Mouse (Mus musculus) colon, adult 2 months (tissue): ENCODE results near the gene Rab40c. TPM values are rescaled to one million over a fixed set of nuclear protein-coding genes. Genes with fewer than 3 reads are reported as not detected.

Experiments used
- polyA plus RNA-seq: library from polyadenylated mRNA; depleted of rRNA; stranded (reverse); fragments of >200 nt; gene quantifications from 2 replicates; pipeline ENCODE4 v1.2.3, GENCODE M21; 2012; rRNA removed

The Rab40c gene
- polyA plus RNA-seq: 53.2 and 56.8 TPM in 2 replicates

DNA sequence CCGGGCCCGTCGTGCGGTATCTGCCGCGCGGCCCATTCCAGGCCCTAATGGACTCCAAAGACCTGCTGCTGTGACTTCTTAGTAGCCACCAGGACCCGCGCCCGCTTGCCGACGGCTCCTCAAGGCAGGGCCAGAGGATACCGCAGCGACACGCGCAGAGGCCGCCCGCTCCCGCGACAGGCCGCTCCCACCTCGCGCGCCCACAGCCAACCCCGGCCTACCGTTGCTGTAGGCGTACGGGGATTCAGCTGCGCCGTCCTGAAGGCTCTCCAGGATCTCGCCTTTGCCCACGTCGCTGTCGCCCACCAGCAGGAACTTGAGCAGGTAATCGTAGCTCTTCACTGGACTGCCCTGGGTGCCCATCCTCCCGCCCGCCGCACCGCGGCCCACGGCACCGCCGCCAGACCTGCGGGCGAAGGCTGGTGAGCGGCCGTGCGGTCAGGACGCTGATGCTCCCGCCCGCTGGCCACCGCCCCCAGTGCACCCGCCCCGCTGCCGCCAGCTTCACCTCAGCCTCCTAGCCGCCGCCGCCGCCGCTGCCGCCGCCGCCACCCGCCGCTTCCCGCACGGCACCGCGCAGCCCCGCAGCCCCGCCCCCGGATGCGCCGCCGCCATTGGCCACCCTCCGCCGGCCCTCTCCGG, at the start of gene Rab40c:
TSS of gene Rab40c (minus strand) at position 584 of the 642 bp plus-strand sequence.

DNA sequence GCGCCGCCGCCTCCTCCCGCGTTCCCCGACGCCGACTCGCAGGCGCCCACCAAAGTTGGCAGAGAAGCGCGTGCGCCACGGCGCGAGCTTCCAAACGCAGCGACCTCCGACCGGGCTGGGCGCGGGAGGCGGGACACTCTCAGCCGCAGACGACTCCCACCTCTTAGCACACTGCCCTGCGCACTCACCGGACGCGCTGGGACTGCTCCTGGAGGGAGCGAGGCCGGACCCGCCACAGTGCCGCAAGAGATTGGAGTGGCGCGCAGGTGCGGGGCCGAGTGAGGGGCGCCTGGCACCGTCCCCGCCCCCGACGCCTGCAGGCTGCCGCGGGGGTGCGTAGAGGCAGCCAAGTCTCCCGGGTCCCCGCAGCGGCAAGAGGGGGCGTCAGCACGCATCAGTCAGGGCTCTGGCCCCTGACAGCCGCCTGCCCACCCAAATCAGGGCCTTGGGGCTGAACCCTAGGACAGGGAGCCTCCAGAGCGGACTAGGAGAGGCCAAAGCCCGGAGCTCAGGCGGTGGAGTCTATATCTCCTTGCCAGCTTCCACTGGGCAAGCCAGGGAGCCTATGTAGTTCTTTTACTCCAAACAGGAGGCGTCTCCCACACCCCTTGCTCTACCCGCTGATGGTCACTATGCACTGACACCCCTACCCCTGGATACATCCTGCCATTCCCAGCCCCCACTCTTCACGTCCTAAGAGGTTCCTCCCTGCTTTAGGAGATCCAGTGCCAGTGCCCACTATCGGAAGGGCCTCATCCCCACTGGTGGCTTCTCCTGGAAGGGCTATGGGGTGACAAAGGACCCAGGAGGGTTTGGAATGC, 32.5 kb upstream of the Rab40c start, which contains the start of gene A930017K11Rik:
TSS of gene A930017K11Rik (minus strand) at position 763 of the 821 bp plus-strand sequence.

DNA sequence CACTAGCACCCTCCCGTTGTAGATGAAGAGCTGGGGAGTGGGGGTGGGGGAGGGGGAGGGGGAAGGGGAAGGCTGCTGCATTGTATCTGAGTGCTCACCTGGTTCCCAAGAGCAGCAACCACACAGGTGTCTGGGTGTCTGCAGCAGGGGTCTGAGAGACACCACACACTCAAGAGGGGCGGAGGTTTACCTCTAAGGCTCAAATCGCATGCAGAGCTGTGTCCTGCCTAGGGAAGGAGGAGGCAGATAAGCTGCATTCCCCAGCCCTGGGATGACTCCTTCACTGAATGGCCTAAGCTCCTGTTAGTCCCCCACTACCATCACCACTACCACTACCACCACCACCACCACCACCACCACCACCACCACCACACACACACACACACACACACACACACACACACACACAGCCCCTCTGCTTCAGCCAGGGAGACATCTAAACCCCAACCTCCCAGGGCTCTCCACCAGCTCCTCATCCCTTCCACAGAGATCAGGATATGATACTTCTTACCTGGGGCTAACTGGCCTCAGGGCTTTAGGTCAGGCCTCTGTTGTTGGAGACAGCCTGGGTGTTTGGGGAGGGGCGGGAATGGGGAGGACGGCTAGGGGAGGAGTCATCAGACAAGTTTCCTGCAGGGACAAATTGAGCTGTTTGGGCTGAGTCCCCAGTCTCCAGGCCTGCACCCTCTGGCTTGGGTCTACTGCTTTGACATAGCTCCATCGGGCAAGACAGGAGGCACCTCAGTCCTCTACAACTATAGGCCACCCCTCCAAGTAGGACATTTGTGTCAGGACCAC, 25.0 kb upstream of the Rab40c start, which contains the start of the genes Pigq and Nhlrc4:
TSS of gene Pigq (minus strand) at position 571 of the 798 bp plus-strand sequence.
TSS of gene Nhlrc4 (minus strand) at position 596 of the 798 bp plus-strand sequence.

DNA sequence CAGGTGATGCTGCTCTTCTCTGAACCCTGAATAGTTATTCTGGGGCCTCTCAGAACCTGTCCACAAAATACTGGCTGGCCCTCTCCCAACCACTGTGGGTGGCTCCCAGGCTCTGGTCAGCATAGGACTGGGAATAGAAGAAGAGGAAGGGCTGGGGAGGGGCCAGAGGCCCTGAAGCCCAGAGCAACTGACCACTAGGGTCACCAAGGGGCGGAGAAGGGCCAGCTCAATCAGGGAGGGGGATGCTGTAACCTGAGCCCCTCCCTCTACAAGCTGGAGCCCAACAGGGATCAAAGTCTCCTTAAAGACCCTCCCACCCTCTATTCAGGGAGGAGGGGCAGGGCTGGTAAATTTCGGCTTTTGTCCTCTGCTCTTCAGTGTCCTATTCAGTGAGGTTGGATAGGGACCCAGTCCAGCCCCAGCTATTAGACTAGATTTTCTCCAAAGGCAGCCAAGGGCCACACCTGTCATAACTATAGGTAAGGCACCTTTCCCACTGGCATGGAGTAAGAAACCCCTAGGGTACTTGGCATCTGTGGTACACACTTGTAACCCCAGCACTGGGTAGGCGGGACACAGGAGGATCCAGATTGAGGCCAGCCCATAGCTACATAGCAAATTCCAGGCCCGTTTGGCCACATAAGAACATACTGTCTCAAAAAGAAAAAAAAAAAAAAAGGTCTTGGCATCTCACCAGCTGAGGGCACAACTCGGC, 39.2 kb downstream of the Rab40c start, which contains the start of gene Wfikkn1:
TSS of gene Wfikkn1 (minus strand) at position 663 of the 715 bp plus-strand sequence.

DNA sequence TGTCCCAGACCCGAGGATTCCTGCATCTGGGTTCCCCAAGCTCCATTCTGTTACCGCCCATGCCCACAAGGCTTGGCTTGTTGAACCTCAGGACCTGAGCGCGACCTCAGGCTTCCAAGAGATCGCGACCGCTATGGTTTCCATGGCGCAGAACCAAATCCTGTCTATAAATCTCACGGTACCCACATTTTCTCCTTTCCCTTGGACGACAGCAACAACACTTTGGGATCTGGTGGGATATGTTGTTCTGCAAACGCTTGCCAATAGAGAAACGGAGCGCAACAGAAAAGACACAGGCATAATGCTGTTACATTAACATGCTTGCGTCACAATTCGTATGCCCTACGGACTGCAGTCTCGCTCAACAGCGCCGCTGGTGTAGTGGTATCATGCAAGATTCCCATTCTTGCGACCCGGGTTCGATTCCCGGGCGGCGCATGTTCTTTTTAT, 44.8 kb downstream of the Rab40c start, which contains the start of gene Mettl26:
TSS of gene Mettl26 (plus strand) at position 354 of the 450 bp plus-strand sequence.

DNA sequence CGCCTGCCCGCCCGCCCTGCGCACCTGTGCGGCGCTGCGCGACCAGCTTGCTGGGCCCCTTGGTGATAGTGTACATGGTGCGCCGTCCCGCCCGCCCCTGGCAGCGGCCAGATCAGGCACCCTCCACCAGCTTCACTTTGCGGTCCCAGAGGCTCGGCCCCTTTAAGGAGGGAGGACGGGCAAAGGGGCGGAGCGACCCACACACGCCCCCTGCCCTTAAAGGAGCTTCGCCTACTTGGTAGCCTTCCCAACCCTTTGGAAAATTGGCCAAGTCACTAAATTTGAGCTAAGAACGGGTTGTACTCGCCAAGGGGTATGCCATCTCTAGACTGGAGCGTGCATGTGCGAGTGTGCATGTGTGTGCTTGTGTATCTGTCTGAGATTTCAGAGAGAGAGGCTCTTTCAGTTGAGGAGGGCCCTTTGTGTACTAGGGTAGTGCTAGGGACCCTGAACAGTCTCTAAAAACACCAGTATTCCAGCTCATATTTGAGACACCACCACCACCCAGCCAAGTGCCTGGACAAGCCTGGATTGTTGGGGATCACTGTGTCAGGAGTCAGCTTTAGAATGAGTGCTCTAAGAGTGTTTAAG, 50.8 kb downstream of the Rab40c start, which contains the start of gene Mcrip2:
TSS of gene Mcrip2 (minus strand) at position 164 of the 591 bp plus-strand sequence.

DNA sequence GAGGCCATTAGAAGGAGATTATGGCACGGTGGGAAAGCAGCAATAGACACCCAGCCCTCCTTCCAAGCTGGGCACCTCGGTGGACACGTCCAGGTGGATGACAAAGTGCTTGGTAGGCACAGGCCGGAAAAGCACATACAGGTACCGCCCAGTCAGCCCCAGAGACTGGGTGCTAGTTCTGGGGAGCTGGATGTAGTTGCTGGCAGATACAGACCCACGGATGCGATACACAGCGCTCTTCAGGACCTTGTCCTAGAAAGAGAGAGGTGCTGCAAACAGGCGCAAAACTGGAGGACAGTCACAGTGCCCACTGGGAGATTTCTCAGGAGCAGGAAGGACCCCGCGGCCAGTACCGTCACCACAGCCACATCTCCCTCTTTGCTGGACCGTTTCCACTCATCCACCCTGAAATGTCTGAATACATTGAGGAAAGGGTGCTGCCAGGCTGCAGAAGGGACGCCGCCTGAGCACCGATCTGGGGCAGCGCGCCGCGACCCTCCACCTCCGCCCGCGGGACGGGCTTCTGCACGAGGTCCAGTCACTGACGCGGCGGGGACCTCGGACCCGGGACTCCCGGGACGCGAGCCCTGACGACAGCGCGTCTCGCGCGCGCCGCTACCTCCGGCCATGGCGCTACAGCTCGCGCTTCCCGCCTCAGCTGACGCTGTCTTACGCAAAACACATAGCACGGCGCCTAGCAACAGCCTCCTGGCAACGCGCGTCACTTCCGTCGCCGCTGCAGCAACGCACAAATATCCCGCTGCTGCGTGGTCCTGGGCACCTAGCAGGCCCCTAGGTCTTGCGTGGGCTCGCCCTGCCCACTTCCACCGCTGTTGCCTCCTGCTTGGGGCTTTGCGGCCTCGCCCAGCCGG, 58.5 kb downstream of the Rab40c start, which contains the start of gene Wdr90:
TSS of gene Wdr90 (minus strand) at position 670 of the 872 bp plus-strand sequence.

DNA sequence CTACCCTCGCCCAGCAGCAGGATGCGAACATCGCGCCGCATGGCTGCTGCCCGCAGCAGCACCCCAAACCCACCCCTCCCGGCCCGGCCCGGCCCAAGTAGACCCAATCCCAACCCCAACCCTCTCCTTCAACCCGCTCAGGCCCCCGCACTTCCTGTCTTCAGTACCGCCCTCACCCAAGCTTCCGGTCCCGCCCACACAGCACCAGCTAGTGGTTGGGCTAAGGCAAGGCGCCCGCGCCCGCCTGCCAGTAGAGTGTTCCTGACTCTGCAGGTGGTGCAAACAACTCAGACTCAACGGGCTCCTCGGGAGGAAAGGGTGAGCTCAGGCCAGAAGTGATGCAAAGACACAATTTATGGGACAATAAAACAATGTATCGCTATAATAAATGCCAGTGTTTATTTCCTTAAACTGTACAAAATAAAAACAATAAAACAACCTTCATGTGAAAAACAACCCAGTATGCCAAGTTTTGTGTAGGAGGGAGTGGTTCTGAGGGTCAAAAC, 75.1 kb downstream of the Rab40c start, which contains the start of gene Rhot2:
TSS of gene Rhot2 (minus strand) at position 456 of the 506 bp plus-strand sequence.

DNA sequence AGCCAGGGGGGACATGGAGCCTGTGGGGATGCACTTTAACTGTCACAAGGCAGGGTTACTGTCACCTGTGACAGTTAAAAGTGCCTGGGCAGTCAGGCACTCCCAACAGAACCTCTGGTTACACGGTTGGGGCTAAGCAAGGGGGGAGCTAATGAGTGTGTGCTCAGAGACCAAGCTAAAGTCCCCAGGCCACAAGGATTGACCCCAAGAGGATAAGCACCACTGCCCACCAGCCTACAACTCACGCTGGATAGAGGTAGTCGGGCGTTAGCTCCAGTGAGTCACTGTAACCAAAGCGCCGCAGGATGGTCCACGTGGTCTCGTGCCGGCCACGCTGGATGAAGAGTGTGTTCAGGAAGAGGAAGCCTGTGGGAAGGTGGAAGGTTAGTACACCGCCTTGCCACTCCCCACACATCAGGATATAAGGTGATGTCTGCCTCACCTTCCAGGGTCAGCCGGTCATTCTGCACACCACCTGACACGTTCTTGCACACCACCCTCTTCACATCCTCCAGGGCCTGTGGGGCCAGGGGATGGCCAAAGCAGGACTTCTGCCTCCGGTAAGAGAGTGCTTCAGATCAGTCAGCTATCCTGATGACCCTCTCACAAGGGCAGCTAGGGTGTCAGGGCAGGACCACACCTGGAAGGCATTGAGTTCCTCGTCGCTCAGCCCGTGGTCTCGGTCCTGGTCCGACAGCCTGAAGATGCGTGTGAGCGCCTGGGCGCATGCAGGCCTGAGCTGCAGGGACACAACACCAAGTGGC, 78.2 kb downstream of the Rab40c start, which contains the start of gene Gm20683:
TSS of gene Gm20683 (minus strand) at position 647 of the 764 bp plus-strand sequence.

DNA sequence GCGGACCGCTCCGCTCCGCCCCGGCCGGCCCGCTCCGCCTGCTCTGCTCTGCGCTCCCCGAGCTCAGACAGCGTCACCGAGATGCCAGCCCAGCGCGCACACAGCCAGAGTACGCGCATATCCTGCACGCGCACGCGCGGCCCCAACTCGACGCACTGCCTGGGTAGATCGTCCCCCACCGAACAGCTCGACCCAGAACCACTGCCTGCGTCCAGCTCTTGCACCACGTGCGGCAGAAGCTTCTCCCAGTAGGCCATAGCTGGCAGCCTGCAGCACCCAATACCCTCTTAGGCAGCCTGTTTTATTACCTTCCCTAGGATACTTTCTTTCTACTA, 82.5 kb downstream of the Rab40c start, which contains the start of gene Rhbdl1:
TSS of gene Rhbdl1 (minus strand) at position 220 of the 335 bp plus-strand sequence.

DNA sequence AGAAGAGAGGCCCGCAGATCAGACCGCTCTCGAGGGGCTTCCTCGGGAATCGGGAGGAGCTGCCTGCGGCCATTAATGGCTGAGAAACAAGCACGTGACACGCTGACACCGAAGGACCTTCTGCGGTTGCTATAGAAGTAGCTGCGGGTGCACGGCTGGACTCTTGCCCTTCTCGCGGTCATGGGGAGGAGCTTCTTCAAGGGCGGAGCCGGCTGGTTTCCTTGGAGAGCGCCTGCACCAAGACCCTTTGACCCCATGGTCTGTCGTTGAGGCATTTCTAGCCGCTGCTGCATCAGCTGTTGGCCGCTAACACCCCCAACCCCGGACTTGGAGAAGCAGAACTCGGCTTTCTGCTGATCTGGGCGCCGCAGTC, 86.2 kb downstream of the Rab40c start, which contains the start of gene Stub1:
TSS of gene Stub1 (minus strand) at position 114 of the 373 bp plus-strand sequence.

Other genes starting within 250 kb of the Rab40c start
- gene Gng13, start 202.6 kb downstream of the Rab40c start, polyA plus RNA-seq: 0.17 and 0.48 TPM in 2 replicates
- gene Chtf18, start 192.3 kb downstream of the Rab40c start, polyA plus RNA-seq: 9.4 and 10.7 TPM in 2 replicates
- gene Rpusd1, start 192.1 kb downstream of the Rab40c start, polyA plus RNA-seq: 37.3 and 40.1 TPM in 2 replicates
- 0.59 and 0.60 TPM in 2 replicates for gene Mslnl, start 183.7 kb downstream of the Rab40c start, polyA plus RNA-seq
- 5.1 and 8.6 TPM in 2 replicates for gene Msln, start 165.3 kb downstream of the Rab40c start, polyA plus RNA-seq
- 23.0 and 24.0 TPM in 2 replicates for gene Narfl, start 146.0 kb downstream of the Rab40c start, polyA plus RNA-seq
- 42.7 and 47.9 TPM in 2 replicates for gene Haghl, start 134.1 kb downstream of the Rab40c start, polyA plus RNA-seq
- not detected in 2 replicates for gene Ccdc78, start 133.1 kb downstream of the Rab40c start, polyA plus RNA-seq
- 140 and 190 TPM in 2 replicates for gene Fam173a, start 126.8 kb downstream of the Rab40c start, polyA plus RNA-seq
- gene AC134908.4, start 124.1 kb downstream of the Rab40c start, polyA plus RNA-seq: 0.90 and 1.5 TPM in 2 replicates
- 30.8 and 45.3 TPM in 2 replicates for gene Metrn, start 122.6 kb downstream of the Rab40c start, polyA plus RNA-seq
- gene Fbxl16, start 110.6 kb downstream of the Rab40c start, polyA plus RNA-seq: 6.1 and 6.7 TPM in 2 replicates
- gene Wdr24, start 96.1 kb downstream of the Rab40c start, polyA plus RNA-seq: 41.6 and 47.1 TPM in 2 replicates
- gene Jmjd8, start 90.9 kb downstream of the Rab40c start, polyA plus RNA-seq: 61.3 and 67.4 TPM in 2 replicates
- 184 and 196 TPM in 2 replicates for gene Stub1, start 86.3 kb downstream of the Rab40c start, polyA plus RNA-seq
- gene Rhbdl1, start 82.4 kb downstream of the Rab40c start, polyA plus RNA-seq: 20.1 and 27.0 TPM in 2 replicates
- 87.9 and 110 TPM in 2 replicates for gene Gm20683, start 78.0 kb downstream of the Rab40c start, polyA plus RNA-seq
- gene Rhot2, start 74.9 kb downstream of the Rab40c start, polyA plus RNA-seq: 134 and 145 TPM in 2 replicates
- 31.9 and 49.4 TPM in 2 replicates for gene Wdr90, start 58.2 kb downstream of the Rab40c start, polyA plus RNA-seq
- gene Mcrip2, start 51.0 kb downstream of the Rab40c start, polyA plus RNA-seq: 146 and 175 TPM in 2 replicates
- gene Mettl26, start 44.7 kb downstream of the Rab40c start, polyA plus RNA-seq: 300 and 336 TPM in 2 replicates
- gene Wfikkn1, start 38.9 kb downstream of the Rab40c start, polyA plus RNA-seq: 1.6 and 2.1 TPM in 2 replicates
- 111 and 122 TPM in 2 replicates for gene Pigq, start 25.2 kb upstream of the Rab40c start, polyA plus RNA-seq
- gene Nhlrc4, start 25.2 kb upstream of the Rab40c start, polyA plus RNA-seq: not detected in 2 replicates
- gene A930017K11Rik, start 32.8 kb upstream of the Rab40c start, polyA plus RNA-seq: 0.10 TPM in 1 of 2 replicates, not detected in the other
- gene Capn15, start 66.1 kb upstream of the Rab40c start, polyA plus RNA-seq: 50.6 and 50.9 TPM in 2 replicates
- gene Rab11fip3, start 149.8 kb upstream of the Rab40c start, polyA plus RNA-seq: 25.1 and 27.4 TPM in 2 replicates
- 21.1 and 26.3 TPM in 2 replicates for gene Decr2, start 170.6 kb upstream of the Rab40c start, polyA plus RNA-seq
- gene Nme4, start 175.9 kb upstream of the Rab40c start, polyA plus RNA-seq: 15.7 and 16.6 TPM in 2 replicates
- 261 and 361 TPM in 2 replicates for gene Tmem8, start 193.6 kb upstream of the Rab40c start, polyA plus RNA-seq
- gene Mrpl28, start 203.8 kb upstream of the Rab40c start, polyA plus RNA-seq: 87.5 and 93.2 TPM in 2 replicates
- 16.4 and 17.1 TPM in 2 replicates for gene Axin1, start 219.0 kb upstream of the Rab40c start, polyA plus RNA-seq